Mouse (Mus musculus): ENCODE measurements around the gene Fam185a. TPM values are rescaled to one million over a fixed set of nuclear protein-coding genes. Genes with fewer than 3 reads are reported as not detected.

The Fam185a gene
- polyA plus RNA-seq, 1 experiment from 2014 or later = 6.9 TPM

- Histone ChIP-seq H3K36me3 (replicated peaks; ENCODE audit: control insufficient read depth, insufficient read depth, low read depth, low read length) (no peaks in the 10 kb centered on the region), H3K27ac (replicated peaks; ENCODE audit: low read depth, low read length) (no peak overlapping the region), H3K9ac (replicated peaks; ENCODE audit: low read length) (no peak overlapping the region), H3K27me3 (ENCODE audit: control insufficient read depth, insufficient read depth, low read length) (no peaks in the 10 kb centered on the region), H3K9me3 (replicated peaks; ENCODE audit: control insufficient read depth, low read length) (no peaks in the 10 kb centered on the region), H3K4me1 (ENCODE audit: control insufficient read depth, insufficient read depth, low read length) (no peaks in the 10 kb centered on the region), H3K4me3 (ENCODE audit: low read depth, low read length) (no peak overlapping the region), H3K4me2 (ENCODE audit: low read depth, low read length) (no peak overlapping the region)
- 53% methylated on average over 11 of the region's 11 CpGs for WGBS
- DNase-seq (ENCODE audit: low spot score) = no peak
- ATAC-seq (replicated peaks; ENCODE audit: insufficient number of reproducible peaks, low FRiP score, low TSS enrichment, low read depth) = no peak
Measured at GRCm38 (mm10) chr5:21482446-21483222, 57.9 kb downstream of the Fam185a start.

GRCm38 (mm10) chr5:21483275-21483674, 58.5 kb downstream of the Fam185a start:
- Histone ChIP-seq H3K4me3 (ENCODE audit: low read depth, low read length) (no peak overlapping the region), H3K9ac (replicated peaks; ENCODE audit: low read length) (no peak overlapping the region), H3K36me3 (replicated peaks; ENCODE audit: control insufficient read depth, insufficient read depth, low read depth, low read length) (no peaks in the 10 kb centered on the region), H3K9me3 (replicated peaks; ENCODE audit: control insufficient read depth, low read length) (no peaks in the 10 kb centered on the region), H3K4me2 (ENCODE audit: low read depth, low read length) (no peak overlapping the region), H3K4me1 (ENCODE audit: control insufficient read depth, insufficient read depth, low read length) (no peaks in the 10 kb centered on the region), H3K27ac (replicated peaks; ENCODE audit: low read depth, low read length) (no peak overlapping the region), H3K27me3 (ENCODE audit: control insufficient read depth, insufficient read depth, low read length) (no peaks in the 10 kb centered on the region)
- DNase-seq (ENCODE audit: low spot score) (peak; percentile 51), ATAC-seq (replicated peaks; ENCODE audit: insufficient number of reproducible peaks, low FRiP score, low TSS enrichment, low read depth) (no peak)
- 60% methylated on average over 8 of the region's 8 CpGs for WGBS

GRCm38 (mm10) chr5:21485197-21485829, 60.6 kb downstream of the Fam185a start:
- Histone ChIP-seq H3K9ac (replicated peaks; ENCODE audit: low read length) (no peak overlapping the region), H3K4me2 (ENCODE audit: low read depth, low read length) (no peak overlapping the region)

GRCm38 (mm10) chr5:21486798-21487197, 62.0 kb downstream of the Fam185a start:
- 73% methylated on average over 5 of the region's 5 CpGs for WGBS

More at GRCm38 (mm10) chr5:21485197-21485829, 60.6 kb downstream of the Fam185a start:
- H3K36me3 ChIP-seq (replicated peaks; ENCODE audit: control insufficient read depth, insufficient read depth, low read depth, low read length) = no peaks in the 10 kb centered on the region
- WGBS = 92% methylated on average over 8 of the region's 8 CpGs
- H3K27me3 ChIP-seq (ENCODE audit: control insufficient read depth, insufficient read depth, low read length) = no peaks in the 10 kb centered on the region
- H3K4me3 ChIP-seq (ENCODE audit: low read depth, low read length) = no peak overlapping the region
- no peak for DNase-seq (ENCODE audit: low spot score)
- ATAC-seq (replicated peaks; ENCODE audit: insufficient number of reproducible peaks, low FRiP score, low TSS enrichment, low read depth) = no peak
- peaks cover 5% of the 10 kb centered on the region; the same call in 1 of the 2 replicates for H3K4me1 ChIP-seq (ENCODE audit: control insufficient read depth, insufficient read depth, low read length)
- H3K9me3 ChIP-seq (replicated peaks; ENCODE audit: control insufficient read depth, low read length) = no peaks in the 10 kb centered on the region
- no peak overlapping the region for H3K27ac ChIP-seq (replicated peaks; ENCODE audit: low read depth, low read length)

GRCm38 (mm10) chr5:21487306-21487705, 62.5 kb downstream of the Fam185a start:
- H3K4me2 ChIP-seq (ENCODE audit: low read depth, low read length) = no peak overlapping the region
- no peak overlapping the region for H3K9ac ChIP-seq (replicated peaks; ENCODE audit: low read length)
- no peaks in the 10 kb centered on the region for H3K36me3 ChIP-seq (replicated peaks; ENCODE audit: control insufficient read depth, insufficient read depth, low read depth, low read length)
- 79% methylated on average over 3 of the region's 3 CpGs for WGBS
- no peaks in the 10 kb centered on the region for H3K9me3 ChIP-seq (replicated peaks; ENCODE audit: control insufficient read depth, low read length)
- no peak overlapping the region for H3K4me3 ChIP-seq (ENCODE audit: low read depth, low read length)
- H3K27ac ChIP-seq (replicated peaks; ENCODE audit: low read depth, low read length) = no peak overlapping the region
- DNase-seq (ENCODE audit: low spot score) = no peak
- H3K27me3 ChIP-seq (ENCODE audit: control insufficient read depth, insufficient read depth, low read length) = no peaks in the 10 kb centered on the region
- H3K4me1 ChIP-seq (ENCODE audit: control insufficient read depth, insufficient read depth, low read length) = peaks cover 5% of the 10 kb centered on the region; the same call in 1 of the 2 replicates
- ATAC-seq (replicated peaks; ENCODE audit: insufficient number of reproducible peaks, low FRiP score, low TSS enrichment, low read depth) = no peak

More at GRCm38 (mm10) chr5:21486798-21487197, 62.0 kb downstream of the Fam185a start:
- Histone ChIP-seq H3K9me3 (replicated peaks; ENCODE audit: control insufficient read depth, low read length) (no peaks in the 10 kb centered on the region), H3K36me3 (replicated peaks; ENCODE audit: control insufficient read depth, insufficient read depth, low read depth, low read length) (no peaks in the 10 kb centered on the region), H3K4me1 (ENCODE audit: control insufficient read depth, insufficient read depth, low read length) (peaks cover 5% of the 10 kb centered on the region; the same call in 1 of the 2 replicates), H3K4me2 (ENCODE audit: low read depth, low read length) (no peak overlapping the region), H3K27me3 (ENCODE audit: control insufficient read depth, insufficient read depth, low read length) (no peaks in the 10 kb centered on the region), H3K27ac (replicated peaks; ENCODE audit: low read depth, low read length) (no peak overlapping the region), H3K9ac (replicated peaks; ENCODE audit: low read length) (no peak overlapping the region), H3K4me3 (ENCODE audit: low read depth, low read length) (no peak overlapping the region)
- DNase-seq (ENCODE audit: low spot score) (no peak), ATAC-seq (replicated peaks; ENCODE audit: insufficient number of reproducible peaks, low FRiP score, low TSS enrichment, low read depth) (no peak)

GRCm38 (mm10) chr5:21487716-21488115, 63.0 kb downstream of the Fam185a start:
- Histone ChIP-seq H3K4me2 (ENCODE audit: low read depth, low read length) (no peak overlapping the region), H3K27me3 (ENCODE audit: control insufficient read depth, insufficient read depth, low read length) (no peaks in the 10 kb centered on the region), H3K4me3 (ENCODE audit: low read depth, low read length) (no peak overlapping the region), H3K9ac (replicated peaks; ENCODE audit: low read length) (no peak overlapping the region), H3K9me3 (replicated peaks; ENCODE audit: control insufficient read depth, low read length) (no peaks in the 10 kb centered on the region), H3K4me1 (ENCODE audit: control insufficient read depth, insufficient read depth, low read length) (peaks cover 5% of the 10 kb centered on the region; the same call in 1 of the 2 replicates), H3K27ac (replicated peaks; ENCODE audit: low read depth, low read length) (no peak overlapping the region), H3K36me3 (replicated peaks; ENCODE audit: control insufficient read depth, insufficient read depth, low read depth, low read length) (no peaks in the 10 kb centered on the region)
- no peak for ATAC-seq (replicated peaks; ENCODE audit: insufficient number of reproducible peaks, low FRiP score, low TSS enrichment, low read depth)
- WGBS = 91% methylated on average over 3 of the region's 3 CpGs
- DNase-seq (ENCODE audit: low spot score) = no peak

- Histone ChIP-seq H3K36me3 (replicated peaks; ENCODE audit: control insufficient read depth, insufficient read depth, low read depth, low read length) (no peaks in the 10 kb centered on the region), H3K27me3 (ENCODE audit: control insufficient read depth, insufficient read depth, low read length) (no peaks in the 10 kb centered on the region), H3K9ac (replicated peaks; ENCODE audit: low read length) (no peak overlapping the region), H3K4me1 (ENCODE audit: control insufficient read depth, insufficient read depth, low read length) (peaks cover 5% of the 10 kb centered on the region; the same call in 1 of the 2 replicates), H3K27ac (replicated peaks; ENCODE audit: low read depth, low read length) (no peak overlapping the region), H3K4me3 (ENCODE audit: low read depth, low read length) (no peak overlapping the region), H3K4me2 (ENCODE audit: low read depth, low read length) (no peak overlapping the region), H3K9me3 (replicated peaks; ENCODE audit: control insufficient read depth, low read length) (no peaks in the 10 kb centered on the region)
- DNase-seq (ENCODE audit: low spot score) (no peak), ATAC-seq (replicated peaks; ENCODE audit: insufficient number of reproducible peaks, low FRiP score, low TSS enrichment, low read depth) (no peak)
- 86% methylated on average over 5 of the region's 5 CpGs for WGBS
Measured at GRCm38 (mm10) chr5:21488506-21488905, 63.7 kb downstream of the Fam185a start.

GRCm38 (mm10) chr5:21489135-21489534, 64.4 kb downstream of the Fam185a start:
- no peak overlapping the region for H3K4me3 ChIP-seq (ENCODE audit: low read depth, low read length)
- no peaks in the 10 kb centered on the region for H3K27me3 ChIP-seq (ENCODE audit: control insufficient read depth, insufficient read depth, low read length)
- no peak overlapping the region for H3K4me2 ChIP-seq (ENCODE audit: low read depth, low read length)
- WGBS = 50% methylated on average over 4 of the region's 4 CpGs
- no peak for ATAC-seq (replicated peaks; ENCODE audit: insufficient number of reproducible peaks, low FRiP score, low TSS enrichment, low read depth)
- H3K27ac ChIP-seq (replicated peaks; ENCODE audit: low read depth, low read length) = no peak overlapping the region
- H3K36me3 ChIP-seq (replicated peaks; ENCODE audit: control insufficient read depth, insufficient read depth, low read depth, low read length) = no peaks in the 10 kb centered on the region
- H3K9me3 ChIP-seq (replicated peaks; ENCODE audit: control insufficient read depth, low read length) = no peaks in the 10 kb centered on the region
- H3K4me1 ChIP-seq (ENCODE audit: control insufficient read depth, insufficient read depth, low read length) = peaks cover 5% of the 10 kb centered on the region; the same call in 1 of the 2 replicates
- no peak for DNase-seq (ENCODE audit: low spot score)
- H3K9ac ChIP-seq (replicated peaks; ENCODE audit: low read length) = no peak overlapping the region
